In the genomic region with DNA sequence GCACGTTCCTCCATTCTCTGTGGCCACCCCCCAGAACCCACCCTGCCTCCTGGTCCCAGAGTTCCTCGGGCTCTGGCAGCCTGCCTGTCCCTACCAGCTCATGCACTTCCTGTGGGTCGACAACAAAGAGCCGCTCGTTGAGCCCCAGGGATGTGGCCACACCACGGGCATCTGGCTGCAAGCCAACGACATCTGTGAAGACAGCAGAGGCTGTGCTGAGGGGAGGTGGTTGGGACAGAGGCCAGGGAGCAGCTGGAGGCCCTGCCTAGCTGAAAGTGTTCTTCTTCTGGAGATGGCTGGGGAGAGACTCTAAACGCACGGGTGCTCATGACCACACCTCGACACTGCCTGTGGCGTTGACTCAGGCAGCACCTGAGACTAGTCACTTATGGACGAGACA, we compare ENCODE assay signal across 8 mouse cellular contexts. TPM values are rescaled to one million over a fixed set of nuclear protein-coding genes. Genes with fewer than 3 reads are reported as not detected.
DNase-seq lines count a peak whose midpoint lies in the region; ATAC-seq and TF ChIP-seq lines count a peak whose summit lies in the region.

No protein-coding gene starts in this region.

- 51% methylated on average over 12 of the region's 12 CpGs for WGBS in limb, embryonic 10.5 days

- no peaks in the 10 kb centered on the region for H3K79me2 ChIP-seq in myocyte (ENCODE audit: control insufficient read depth, insufficient read depth)

- peak; percentile 84 for ATAC-seq in granulocyte monocyte progenitor cell, adult 5-6 weeks (replicated peaks; ENCODE audit: poor library complexity, severe bottlenecking)

- no peak for TF ChIP-seq POLR2A in myocyte (IDR thresholded peaks at IDR 0.05; ENCODE audit: insufficient read length, low read depth)

- peak; percentile 56 for DNase-seq in embryo, embryonic 11 days
- no peak for DNase-seq in embryo, embryonic 10.5 days (ENCODE audit: low spot score)
- DNase-seq in cerebellum, postnatal 14 days, result peak; percentile 79 to 89
- DNase-seq in kidney, adult 9 months, result peak; percentile 76
- DNase-seq in limb, embryonic 10.5 days (ENCODE audit: low spot score), result no peak
- peak; percentile 50 for DNase-seq in splenic B cell, adult 2 months (ENCODE audit: low read depth, low spot score)

- H3K36me3 ChIP-seq in limb, embryonic 10.5 days, result no peaks in the 10 kb centered on the region
- H3K36me3 ChIP-seq in myocyte (ENCODE audit: control insufficient read depth, insufficient read depth), result no peaks in the 10 kb centered on the region
- H3K36me3 ChIP-seq in splenic B cell, adult 2 months (ENCODE audit: control insufficient read depth, insufficient read depth, low read length, poor library complexity, severe bottlenecking), result no peaks in the 10 kb centered on the region

- peak overlapping the region; percentile 65 for H3K27ac ChIP-seq in limb, embryonic 10.5 days

- H3K27me3 ChIP-seq in limb, embryonic 10.5 days (ENCODE audit: low read depth, poor library complexity, severe bottlenecking), result no peaks in the 10 kb centered on the region
- peaks cover 26% of the 10 kb centered on the region for H3K27me3 ChIP-seq in myocyte (ENCODE audit: control insufficient read depth, insufficient read depth, insufficient read length)
- no peaks in the 10 kb centered on the region for H3K27me3 ChIP-seq in splenic B cell, adult 2 months (ENCODE audit: control insufficient read depth, insufficient read depth, low read length, poor library complexity, severe bottlenecking)

- H3K9me3 ChIP-seq in limb, embryonic 10.5 days (replicated peaks), result no peaks in the 10 kb centered on the region

- peaks cover 36% of the 10 kb centered on the region for H3K4me1 ChIP-seq in limb, embryonic 10.5 days

- H3K4me2 ChIP-seq in myocyte (ENCODE audit: low read depth), result peak overlapping the region; percentile 79

- no peak overlapping the region for H3ac ChIP-seq in myocyte (ENCODE audit: control insufficient read depth, insufficient read length)

- no peak overlapping the region for H3K4me3 ChIP-seq in limb, embryonic 10.5 days
- H3K4me3 ChIP-seq in myocyte, result no peak overlapping the region

TF ChIP-seq in myocyte, 11 proteins besides CTCF, POLR2A, EP300 and RAD21:
- peak; percentile 24 for TF ChIP-seq SRF (IDR thresholded peaks at IDR 0.05; ENCODE audit: control insufficient read depth, insufficient read length, low read depth)
- TF ChIP-seq CEBPB (IDR thresholded peaks at IDR 0.05; ENCODE audit: insufficient read depth, poor library complexity, severe bottlenecking), result peak; percentile 12; the same call in 1 of the 2 replicates
- peak in 2 of 3 experiments; percentile 80 to 92 for TF ChIP-seq MYOG (IDR thresholded peaks at IDR 0.05; ENCODE audit: control insufficient read depth in 1 of 3, insufficient read depth in 1 of 3, insufficient read length in 2 of 3, low read depth in 2 of 3)
- TF ChIP-seq TCF3 (IDR thresholded peaks at IDR 0.05; ENCODE audit: insufficient read length, low read depth), result peak; percentile 83
- no peak for TF ChIP-seq MAX (IDR thresholded peaks at IDR 0.05; ENCODE audit: low read depth)
- no peak for TF ChIP-seq POLR2AphosphoS2 (IDR thresholded peaks at IDR 0.05; ENCODE audit: insufficient read length, low read depth)
- TF ChIP-seq MYOD1 (IDR thresholded peaks at IDR 0.05; ENCODE audit: control insufficient read depth in 1 of 3, insufficient read length in 2 of 3, low read depth in 2 of 3), result peak in 2 of 3 experiments; percentile 90 to 95
- TF ChIP-seq TCF12 (IDR thresholded peaks at IDR 0.05; ENCODE audit: insufficient read depth, poor library complexity, severe bottlenecking), result peak; percentile 81

RNA-seq across cellular contexts. Expression of a gene that starts 17.1 kb away (rescaled TPM):
- 8.4 and 33.0 TPM in 2 replicates for total RNA-seq in granulocyte monocyte progenitor cell, adult 5-6 weeks (2014; fragmentation: Nextera tagmentation)
- 11.9 and 19.1 TPM in 2 replicates for total RNA-seq in granulocyte monocyte progenitor cell, adult 5-6 weeks (2017)
- 6.4 and 6.7 TPM in 2 replicates for polyA plus RNA-seq in limb, embryonic 10.5 days (2016; fragmentation: Nextera tagmentation; extraction: Ambion mirVana)
- 1.2 TPM for polyA plus RNA-seq in myocyte (2012; fragmentation: generic; extraction: Trizol)

RNA-seq across cellular contexts. Expression of a gene that starts 19.6 kb away (rescaled TPM):
- total RNA-seq in granulocyte monocyte progenitor cell, adult 5-6 weeks (2014; fragmentation: Nextera tagmentation), result 0.53 and 2.8 TPM in 2 replicates
- total RNA-seq in granulocyte monocyte progenitor cell, adult 5-6 weeks (2017), result 1.7 and 2.2 TPM in 2 replicates
- 0.16 and 0.26 TPM in 2 replicates for polyA plus RNA-seq in limb, embryonic 10.5 days (2016; fragmentation: Nextera tagmentation; extraction: Ambion mirVana)
- 0.01 TPM for polyA plus RNA-seq in myocyte (2012; fragmentation: generic; extraction: Trizol)

RNA-seq across cellular contexts. Expression of a gene that starts 27.6 kb away (rescaled TPM):
- 97.0 and 99.2 TPM in 2 replicates for total RNA-seq in granulocyte monocyte progenitor cell, adult 5-6 weeks (2014; fragmentation: Nextera tagmentation)
- total RNA-seq in granulocyte monocyte progenitor cell, adult 5-6 weeks (2017), result 67.6 and 71.6 TPM in 2 replicates
- 17.0 and 23.5 TPM in 2 replicates for polyA plus RNA-seq in limb, embryonic 10.5 days (2016; fragmentation: Nextera tagmentation; extraction: Ambion mirVana)
- 52.7 TPM for polyA plus RNA-seq in myocyte (2012; fragmentation: generic; extraction: Trizol)

RNA-seq across cellular contexts. Expression of a gene that starts 45.1 kb away (rescaled TPM):
- total RNA-seq in granulocyte monocyte progenitor cell, adult 5-6 weeks (2014; fragmentation: Nextera tagmentation), result 25.7 and 31.1 TPM in 2 replicates
- 33.2 and 46.7 TPM in 2 replicates for total RNA-seq in granulocyte monocyte progenitor cell, adult 5-6 weeks (2017)
- polyA plus RNA-seq in limb, embryonic 10.5 days (2016; fragmentation: Nextera tagmentation; extraction: Ambion mirVana), result 36.2 and 36.3 TPM in 2 replicates
- 11.7 TPM for polyA plus RNA-seq in myocyte (2012; fragmentation: generic; extraction: Trizol)

Comparison
In these comparisons a context has a peak if more than half of its experiments do, and no peak if none do; other contexts are left out.
1. DNase-seq: peak in embryo, embryonic 11 days (single experiment), cerebellum, postnatal 14 days (2 of 2), kidney, adult 9 months (single experiment) and splenic B cell, adult 2 months (single experiment); none in embryo, embryonic 10.5 days (single experiment) and limb, embryonic 10.5 days (single experiment).